Mouse (Mus musculus) embryo, embryonic 10.5 days (tissue): ENCODE results near the gene Sppl3.
A peak's percentile ranks its signal among the peaks of the same experiment; 100 is the strongest.
"Not testable (repeated sequence)": the region's sequence is repeated elsewhere in the genome, so short reads cannot be mapped to it uniquely, and the experiment has no call there.

ENCODE experiments used
- DNase-seq: peaks from one replicate; pipeline ENCODE4 v3.0.0-alpha.2; 2015; ENCODE audit warnings: low spot score

The Sppl3 gene

GRCm38 (mm10) chr5:115074749-115075148, 63.8 kb downstream of the Sppl3 start:
- no peak for DNase-seq

DNA sequence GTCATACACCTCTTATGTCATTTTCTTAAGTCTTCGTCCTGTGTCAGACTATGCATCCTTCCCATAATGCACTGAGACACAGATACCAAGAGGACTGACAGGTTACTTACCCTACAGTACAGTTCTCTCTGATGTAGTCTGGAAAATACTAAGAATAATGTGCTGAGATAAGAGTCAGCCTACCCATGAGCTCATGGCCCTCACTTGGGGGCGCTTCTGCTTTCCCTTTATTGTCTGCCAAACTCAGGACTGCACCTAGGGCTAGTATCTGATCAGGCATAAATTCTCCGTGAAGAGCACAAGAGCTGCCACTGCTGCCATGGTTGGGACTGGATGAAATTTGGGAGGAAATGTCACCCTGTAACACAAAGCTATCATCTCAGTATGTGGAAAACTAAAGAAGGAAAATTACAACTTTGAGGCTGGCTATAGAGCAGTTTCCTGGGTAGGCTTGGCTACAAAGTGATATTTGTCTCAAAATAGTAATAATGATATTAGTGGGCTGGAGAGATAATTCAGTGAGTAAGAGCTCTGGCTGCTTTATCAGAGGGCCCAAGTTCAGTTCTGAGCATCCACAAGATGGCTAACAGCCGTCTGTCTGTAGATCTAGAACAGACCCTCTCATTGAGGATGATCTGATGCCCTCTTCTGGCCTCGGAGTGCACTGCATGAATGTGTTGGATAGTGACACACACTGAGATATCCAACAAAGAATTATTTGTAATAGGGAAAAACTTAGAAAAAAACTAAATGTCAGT, 65.4 kb downstream of the Sppl3 start:
- DNase-seq, result peak; percentile 81

GRCm38 (mm10) chr5:115081636-115082035, 70.7 kb downstream of the Sppl3 start:
- DNase-seq, result no peak

- no peak for DNase-seq
Measured at GRCm38 (mm10) chr5:115083492-115083891, 72.6 kb downstream of the Sppl3 start.

GRCm38 (mm10) chr5:115085675-115086074, 74.7 kb downstream of the Sppl3 start:
- no peak for DNase-seq

- DNase-seq, result no peak
Measured at GRCm38 (mm10) chr5:115089592-115090268, 78.8 kb downstream of the Sppl3 start.

DNA sequence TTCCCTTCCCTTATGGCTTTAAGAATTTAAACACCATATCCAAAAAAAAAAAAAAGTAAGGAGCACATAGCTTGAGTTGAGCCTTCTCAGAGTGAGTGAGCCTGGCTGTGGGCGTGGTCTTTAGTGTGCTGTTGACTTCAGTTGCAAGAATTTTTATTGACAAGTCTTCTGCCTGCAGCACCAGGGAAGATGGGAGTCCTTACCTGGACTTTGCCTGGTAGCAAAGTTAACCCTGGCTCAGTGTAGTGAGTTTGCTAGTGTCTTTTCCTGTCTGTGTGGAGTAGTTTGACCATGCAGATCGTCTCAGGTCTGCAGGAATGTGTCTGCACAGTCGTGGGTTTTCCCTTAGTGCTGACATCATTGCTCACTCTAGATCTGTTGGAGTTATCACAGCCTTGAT, 80.1 kb downstream of the Sppl3 start:
- DNase-seq, result no peak

GRCm38 (mm10) chr5:115091776-115092175, 80.8 kb downstream of the Sppl3 start:
- DNase-seq, result no peak

DNA sequence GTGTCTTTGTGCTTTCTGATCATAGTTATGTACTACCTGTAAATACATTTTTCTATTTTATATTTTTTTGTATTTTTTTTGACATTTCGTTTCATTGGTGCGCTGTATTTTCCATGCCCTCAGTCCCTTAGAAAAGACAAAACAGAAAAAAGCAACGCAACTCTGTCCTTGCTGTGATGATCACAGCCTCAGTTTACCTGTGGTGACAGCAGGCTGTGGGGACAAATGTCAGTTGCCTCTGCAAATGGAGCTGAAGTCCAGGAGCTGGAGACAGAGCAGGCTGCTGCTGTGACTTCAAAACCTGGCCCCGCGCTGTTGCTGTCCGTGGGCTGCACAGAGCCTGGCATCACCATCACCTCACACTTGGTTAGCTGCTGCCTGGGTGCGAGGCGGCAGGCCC, 87.3 kb downstream of the Sppl3 start, which contains the start of gene Gm10401:
Gene Gm10401 (minus strand): TSS at position 101 of the 400 bp plus-strand sequence.
- no peak for DNase-seq

- DNase-seq, result no peak
Measured at GRCm38 (mm10) chr5:115099530-115099929, 88.6 kb downstream of the Sppl3 start.

- no peak for DNase-seq
Measured at GRCm38 (mm10) chr5:115099991-115100390, 89.1 kb downstream of the Sppl3 start.

DNA sequence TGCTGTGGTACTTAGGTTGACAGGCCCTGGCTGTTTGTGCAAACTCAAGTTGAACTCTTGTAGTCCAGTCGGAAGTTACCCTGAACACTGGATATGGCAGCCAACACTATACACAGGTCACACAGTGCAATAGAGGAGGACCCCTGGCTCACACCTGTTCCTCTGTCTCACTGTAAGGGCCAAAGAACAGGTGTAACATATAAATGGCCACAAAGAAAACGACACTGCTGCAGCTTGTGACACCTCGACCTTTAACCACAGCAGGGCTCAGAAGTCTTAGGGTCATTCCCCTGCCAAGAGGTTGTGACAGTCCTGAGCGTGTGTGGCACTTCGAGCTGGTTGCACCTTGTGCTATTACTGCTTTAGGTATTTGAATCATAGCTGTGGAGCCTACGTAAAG, 89.5 kb downstream of the Sppl3 start:
- no peak for DNase-seq

DNA sequence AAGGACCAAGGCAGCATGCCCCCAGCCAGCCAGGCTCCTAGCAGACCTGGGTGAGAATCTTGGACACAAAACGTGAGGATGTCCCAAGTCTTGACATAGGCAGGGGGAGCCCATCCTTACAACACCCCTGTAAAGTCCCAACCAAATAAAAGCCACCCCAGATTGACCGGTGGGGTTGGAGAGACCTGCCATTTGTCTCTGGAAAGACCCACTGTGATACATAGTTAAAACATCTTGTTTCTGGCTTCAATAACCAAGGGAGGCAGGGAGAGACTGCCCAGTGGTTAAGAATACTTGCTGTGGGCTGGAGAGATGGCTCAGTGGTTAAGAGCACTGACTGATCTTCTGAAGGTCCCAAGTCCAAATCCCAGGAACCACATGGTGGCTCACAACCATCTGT, 91.3 kb downstream of the Sppl3 start:
- no peak for DNase-seq

GRCm38 (mm10) chr5:115103253-115103652, 92.3 kb downstream of the Sppl3 start:
- not testable (repeated sequence) for DNase-seq

DNA sequence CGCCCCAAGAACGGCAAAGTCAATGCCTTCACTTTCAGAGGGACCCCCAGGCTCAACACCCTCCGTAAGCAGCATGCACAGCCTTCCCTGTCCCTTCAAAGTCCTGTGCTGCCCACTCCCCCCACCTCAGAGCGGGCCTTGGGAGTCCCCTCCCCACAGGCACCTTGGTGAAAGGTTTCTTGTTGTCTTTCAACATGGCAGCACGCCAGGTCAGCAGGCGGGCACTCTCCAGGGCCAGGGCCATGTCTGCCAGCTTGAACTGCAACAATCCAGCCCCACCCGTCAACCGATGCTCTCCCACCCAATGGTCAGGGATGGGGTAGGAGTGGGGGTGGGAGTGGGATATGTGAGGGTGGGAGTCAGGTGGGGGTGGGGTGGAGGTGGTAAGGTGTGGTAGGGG, 100.2 kb downstream of the Sppl3 start:
- DNase-seq, result no peak

- no peak for DNase-seq
Measured at GRCm38 (mm10) chr5:115113244-115113643, 102.3 kb downstream of the Sppl3 start.

DNA sequence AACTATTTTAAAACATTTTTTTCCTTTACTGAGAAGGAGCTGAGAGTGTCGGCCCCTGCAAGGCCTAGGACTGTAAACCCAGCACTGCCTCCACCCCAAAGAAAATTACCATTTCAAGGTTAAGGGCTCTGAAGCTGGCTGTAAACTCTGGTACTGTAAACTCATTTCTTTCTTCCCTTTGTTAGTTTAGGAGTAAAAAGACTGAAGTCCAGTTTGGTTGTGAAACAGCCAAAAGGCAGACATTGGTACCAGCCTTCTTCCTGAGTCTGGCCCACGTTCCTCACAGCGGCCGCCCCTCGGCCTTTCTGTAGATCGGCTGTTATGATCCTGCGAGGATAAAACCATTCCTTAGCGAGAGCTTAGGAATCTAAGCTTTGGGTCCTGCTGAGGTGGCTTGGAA, 103.6 kb downstream of the Sppl3 start:
- DNase-seq, result no peak

DNA sequence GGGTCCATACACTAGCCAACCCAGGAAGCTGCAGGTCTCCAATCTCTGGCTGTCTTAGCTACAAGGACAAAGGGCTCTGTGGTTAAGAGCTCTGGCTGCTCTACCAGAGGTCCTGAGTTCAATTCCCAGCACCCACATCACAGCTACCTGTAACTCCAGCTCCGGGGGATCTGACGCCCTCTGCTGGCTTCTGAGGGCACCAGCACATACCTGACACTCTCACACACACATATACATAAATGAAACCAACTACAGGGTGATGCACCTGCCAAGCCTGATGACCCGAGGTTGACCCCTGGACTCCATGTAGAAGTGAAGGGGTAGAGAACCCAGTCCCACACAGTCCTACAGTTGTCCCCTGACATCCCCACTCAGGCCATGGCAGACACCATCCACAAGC, 105.5 kb downstream of the Sppl3 start:
- DNase-seq, result no peak

- no peak for DNase-seq
Measured at GRCm38 (mm10) chr5:115117467-115117866, 106.5 kb downstream of the Sppl3 start.

GRCm38 (mm10) chr5:115118961-115119570, 108.1 kb downstream of the Sppl3 start, which contains the start of gene Acads:
Gene Acads (minus strand): TSS chr5:115119346.
- peak; percentile 89 for DNase-seq

DNA sequence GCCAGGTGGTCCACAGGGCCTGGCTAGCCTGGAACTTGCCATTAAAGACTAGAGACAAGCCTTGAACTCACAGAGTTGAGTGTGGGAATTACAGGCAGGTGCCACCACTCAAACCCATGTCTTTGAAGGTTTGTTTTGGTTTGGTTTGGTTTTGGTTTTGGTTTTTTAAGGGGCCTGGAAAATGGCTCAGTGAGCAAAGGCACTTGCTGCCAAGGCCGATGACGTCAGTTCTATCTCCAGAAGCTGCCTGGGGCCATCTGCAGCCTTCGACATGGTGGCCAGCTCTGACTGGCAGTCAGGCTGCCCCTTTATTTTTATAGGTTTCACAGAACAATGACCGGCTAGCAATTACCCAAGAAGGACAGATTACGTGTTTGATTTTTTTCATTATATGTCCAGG, 110.0 kb downstream of the Sppl3 start:
- DNase-seq, result no peak

DNA sequence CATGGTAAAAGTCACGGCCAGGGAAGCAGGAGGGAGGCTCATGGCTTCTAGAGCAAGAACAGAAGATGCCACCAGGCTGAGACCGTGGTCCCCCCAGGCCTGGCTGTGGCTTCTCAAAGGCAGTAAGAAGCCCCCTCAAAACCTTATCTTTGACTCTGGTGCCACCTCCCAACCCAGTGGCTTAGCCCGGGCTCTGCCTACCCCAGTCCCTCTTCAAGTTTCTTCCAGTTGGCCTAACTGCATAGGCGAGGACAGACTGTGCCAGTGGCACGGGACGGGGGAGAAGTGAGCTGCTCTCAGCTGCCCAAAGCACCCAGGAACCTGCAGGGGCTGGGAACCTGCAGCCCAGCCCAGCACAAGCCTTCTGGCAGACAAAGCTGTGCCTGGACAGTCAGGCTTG, 113.8 kb downstream of the Sppl3 start:
- DNase-seq, result no peak
